Mouse (Mus musculus): ENCODE results near the gene Lrfn3. TPM values are rescaled to one million over a fixed set of nuclear protein-coding genes. Genes with fewer than 3 reads are reported as not detected.

Gene Lrfn3
- total RNA-seq, 2 experiments from 2014 or later = 33.0 to 36.4 TPM

- H3K27ac ChIP-seq = no peak overlapping the region
- no peak overlapping the region for H3K4me3 ChIP-seq
- peak; percentile 86 to 91 for DNase-seq (ENCODE audit: extremely low spot score in 1 of 2, low spot score in 2 of 2)
- intact Hi-C loops (cut with DNase I) = loop anchor here (1.0 kb wide), 1 partner anchor 96 kb away; no protein-coding TSS in a partner anchor
- TF ChIP-seq CTCF (IDR thresholded peaks at IDR 0.05) = peak; percentile 98
Measured at GRCm38 (mm10) chr7:30336384-30336783, 26.2 kb downstream of the Lrfn3 start.

- Histone ChIP-seq H3K27ac (no peak overlapping the region), H3K4me3 (no peak overlapping the region)
- no peak for TF ChIP-seq CTCF (IDR thresholded peaks at IDR 0.05)
- intact Hi-C loops (cut with DNase I) = loop anchor here (1.0 kb wide), 1 partner anchor 97 kb away; no protein-coding TSS in a partner anchor
- no peak for DNase-seq (ENCODE audit: extremely low spot score in 1 of 2, low spot score in 2 of 2)
Measured at GRCm38 (mm10) chr7:30335688-30336087, 26.9 kb downstream of the Lrfn3 start.

GRCm38 (mm10) chr7:30334563-30334962, 28.0 kb downstream of the Lrfn3 start:
- intact Hi-C loops (cut with DNase I) = loop anchor here (5.0 kb wide), 1 partner anchor 158 kb away; the partner anchor contains the start of gene Prodh2
- Histone ChIP-seq H3K27ac (no peak overlapping the region), H3K4me3 (no peak overlapping the region)
- DNase-seq (ENCODE audit: extremely low spot score in 1 of 2, low spot score in 2 of 2) = no peak
- TF ChIP-seq CTCF (IDR thresholded peaks at IDR 0.05) = no peak

- Histone ChIP-seq H3K27ac (peak overlapping the region; percentile 53; the same call in 1 of the 2 replicates), H3K4me3 (no peak overlapping the region)
- intact Hi-C loops (cut with DNase I) = loop anchor here (5.0 kb wide), 1 partner anchor 159 kb away; the partner anchor contains the start of gene Prodh2
- no peak for TF ChIP-seq CTCF (IDR thresholded peaks at IDR 0.05)
- peak; percentile 65 to 78 for DNase-seq (ENCODE audit: extremely low spot score in 1 of 2, low spot score in 2 of 2)
Measured at GRCm38 (mm10) chr7:30333436-30333835, 29.1 kb downstream of the Lrfn3 start.

- intact Hi-C loops (cut with DNase I) = loop anchor here (5.0 kb wide), 1 partner anchor 160 kb away; the partner anchor contains the start of gene Prodh2
- no peak for DNase-seq (ENCODE audit: extremely low spot score in 1 of 2, low spot score in 2 of 2)
- peak overlapping the region; percentile 61; the same call in 1 of the 2 replicates for H3K27ac ChIP-seq
- TF ChIP-seq CTCF (IDR thresholded peaks at IDR 0.05) = no peak; the same call in 1 of the 2 replicates
- no peak overlapping the region for H3K4me3 ChIP-seq
Measured at GRCm38 (mm10) chr7:30332622-30333259, 29.8 kb downstream of the Lrfn3 start.

- peak; percentile 86 to 90 for DNase-seq (ENCODE audit: extremely low spot score in 1 of 2, low spot score in 2 of 2)
- peak; percentile 94 for TF ChIP-seq CTCF (IDR thresholded peaks at IDR 0.05)
- Histone ChIP-seq H3K4me3 (peak overlapping the region; percentile 38), H3K27ac (peak overlapping the region; percentile 61)
- intact Hi-C loops (cut with DNase I) = loop anchor here (5.0 kb wide), 1 partner anchor 160 kb away; the partner anchor contains the start of gene Prodh2
Measured at GRCm38 (mm10) chr7:30331887-30332286, 30.7 kb downstream of the Lrfn3 start.

GRCm38 (mm10) chr7:30328379-30328778, 34.2 kb downstream of the Lrfn3 start:
- no peak overlapping the region for H3K4me3 ChIP-seq
- intact Hi-C loops (cut with DNase I) = no loop called here
- no peak overlapping the region for H3K27ac ChIP-seq
- TF ChIP-seq CTCF (IDR thresholded peaks at IDR 0.05) = no peak
- DNase-seq (ENCODE audit: extremely low spot score in 1 of 2, low spot score in 2 of 2) = no peak

GRCm38 (mm10) chr7:30327140-30327539, 35.4 kb downstream of the Lrfn3 start:
- Histone ChIP-seq H3K27ac (no peak overlapping the region), H3K4me3 (no peak overlapping the region)
- TF ChIP-seq CTCF (IDR thresholded peaks at IDR 0.05) = no peak
- intact Hi-C loops (cut with DNase I) = no loop called here
- no peak for DNase-seq (ENCODE audit: extremely low spot score in 1 of 2, low spot score in 2 of 2)

- intact Hi-C loops (cut with DNase I) = no loop called here
- Histone ChIP-seq H3K27ac (no peak overlapping the region), H3K4me3 (no peak overlapping the region)
- DNase-seq (ENCODE audit: extremely low spot score in 1 of 2, low spot score in 2 of 2) = no peak
- no peak for TF ChIP-seq CTCF (IDR thresholded peaks at IDR 0.05)
Measured at GRCm38 (mm10) chr7:30326427-30326826, 36.1 kb downstream of the Lrfn3 start.

- intact Hi-C loops (cut with DNase I) = no loop called here
- no peak overlapping the region for H3K27ac ChIP-seq
- DNase-seq (ENCODE audit: extremely low spot score in 1 of 2, low spot score in 2 of 2) = no peak
- peak; percentile 45 for TF ChIP-seq CTCF (IDR thresholded peaks at IDR 0.05)
- H3K4me3 ChIP-seq = no peak overlapping the region
Measured at GRCm38 (mm10) chr7:30325364-30325763, 37.2 kb downstream of the Lrfn3 start.

GRCm38 (mm10) chr7:30324300-30324944, 38.1 kb downstream of the Lrfn3 start:
- H3K27ac ChIP-seq = peak overlapping the region; percentile 75
- TF ChIP-seq CTCF (IDR thresholded peaks at IDR 0.05) = no peak
- no peak overlapping the region for H3K4me3 ChIP-seq
- no peak for DNase-seq (ENCODE audit: extremely low spot score in 1 of 2, low spot score in 2 of 2)
- intact Hi-C loops (cut with DNase I) = no loop called here

GRCm38 (mm10) chr7:30323795-30324194, 38.8 kb downstream of the Lrfn3 start, which contains the start of gene Sdhaf1:
Gene Sdhaf1, minus strand, starts transcription at chr7:30323895.
- no peak for TF ChIP-seq CTCF (IDR thresholded peaks at IDR 0.05)
- intact Hi-C loops (cut with DNase I) = no loop called here
- no peak for DNase-seq (ENCODE audit: extremely low spot score in 1 of 2, low spot score in 2 of 2)
- H3K27ac ChIP-seq = peak within 1 kb of the TSS; percentile 75
- no peak within 1 kb of the TSS; the same call in 1 of the 2 replicates for H3K4me3 ChIP-seq
